Mouse (Mus musculus) gastrocnemius, postnatal 36 days (tissue): ENCODE results near the gene Npcd. TPM values are rescaled to one million over a fixed set of nuclear protein-coding genes. Genes with fewer than 3 reads are reported as not detected.

Experiments used
- DNase-seq, 2 experiments: peaks; one replicate each; pipeline ENCODE4 v3.0.0; 2022
- intact Hi-C: fragments of 180-260 bp; cut with DNase I; formaldehyde crosslinking; loops from one replicate; pipeline ENCODE4 v1.15.1; 2025
- long read RNA-seq, 2 experiments: library from polyadenylated mRNA; stranded (forward); transcript quantifications; one replicate each; pipeline ENCODE4 v2.0.0; 2021
- total RNA-seq, 2 experiments: library from RNA; stranded (reverse); gene quantifications; 2 replicates each; pipeline ENCODE4 v1.2.3; 2021

The Npcd gene
- under 1 TPM in 1 of 2 experiments, not detected in 1; 0.26 TPM for total RNA-seq
- long read RNA-seq, experiment 1, partial matches to known transcripts = 0 of 1 reads
- long read RNA-seq, experiment 1, other reads (novel, unspliced or antisense) = 1 of 1 reads
- long read RNA-seq, experiment 2 = 0 reads

DNA sequence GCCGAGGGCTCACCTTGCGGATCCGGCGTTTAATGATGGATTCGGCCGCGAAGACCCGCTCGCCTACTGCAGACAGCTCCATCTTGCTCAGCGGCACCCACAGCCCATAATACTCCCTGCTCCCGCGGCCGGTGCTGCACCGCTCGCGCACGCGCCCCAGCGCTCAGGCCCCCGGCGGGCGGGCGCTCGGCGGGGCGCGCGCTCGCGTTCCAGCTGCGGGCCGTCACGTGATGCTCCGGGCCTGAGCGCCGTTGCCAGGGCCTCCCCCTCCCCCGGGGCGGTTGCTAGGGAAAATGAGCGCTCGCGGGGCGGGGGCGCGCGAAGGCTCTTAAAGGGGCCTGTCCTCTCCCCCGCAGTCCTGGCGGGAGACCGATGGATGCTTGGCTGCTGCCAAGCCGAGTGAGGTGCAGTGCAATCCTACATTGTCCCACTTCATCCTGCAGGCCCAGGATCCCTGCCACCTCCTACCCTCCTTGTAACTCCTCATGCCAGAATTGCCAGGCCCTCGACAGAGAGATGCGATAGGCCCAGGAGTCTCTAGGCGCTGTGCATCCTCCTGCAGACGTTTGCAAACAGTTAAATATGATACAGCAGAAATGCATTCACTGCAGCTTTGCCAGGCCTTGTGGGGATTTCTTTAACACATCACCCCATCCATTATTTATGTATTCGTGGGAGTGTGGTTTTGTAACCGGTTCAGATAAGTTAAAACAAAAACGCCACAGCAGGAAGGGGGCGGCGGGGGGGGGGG lies at the start of gene Npcd, which contains the start of gene Cbx6:
Gene Npcd (minus strand): TSS at position 108 of the 751 bp plus-strand sequence.
Gene Cbx6 (minus strand): TSS at position 559 of the 751 bp plus-strand sequence.
- peak; percentile 92 to 97 for DNase-seq
- intact Hi-C loops = loop anchor here (5.0 kb wide), 1 partner anchor 93 kb away; no protein-coding TSS in a partner anchor

DNA sequence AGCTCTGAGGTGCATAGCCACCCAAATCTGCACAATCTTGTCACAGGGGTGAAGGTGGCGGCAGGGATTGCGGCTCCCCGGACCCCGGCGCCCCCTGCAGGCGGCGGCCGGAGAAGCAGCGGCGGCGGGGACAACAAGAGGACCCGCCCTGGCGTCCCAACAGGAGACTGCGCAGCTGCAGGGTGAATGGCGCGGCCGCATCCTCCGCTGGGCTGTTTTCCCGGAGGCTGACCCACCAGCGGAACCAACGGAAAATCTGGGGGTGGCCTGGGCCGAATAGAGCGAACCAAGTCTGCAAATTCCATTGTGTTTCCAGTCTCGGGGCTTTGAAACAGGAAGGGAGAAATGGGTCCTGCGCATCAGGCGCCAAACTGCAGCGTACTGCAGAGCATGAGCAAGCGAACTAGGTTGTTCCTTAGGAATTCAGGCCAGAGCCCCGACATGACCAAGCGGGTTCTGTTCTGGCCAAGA lies 49.4 kb upstream of the Npcd start:
- DNase-seq = peak; percentile 94 to 96
- intact Hi-C loops = loop anchor here (2.0 to 10.0 kb wide), 2 partner anchors 53 to 129 kb away; no protein-coding TSS in a partner anchor

DNA sequence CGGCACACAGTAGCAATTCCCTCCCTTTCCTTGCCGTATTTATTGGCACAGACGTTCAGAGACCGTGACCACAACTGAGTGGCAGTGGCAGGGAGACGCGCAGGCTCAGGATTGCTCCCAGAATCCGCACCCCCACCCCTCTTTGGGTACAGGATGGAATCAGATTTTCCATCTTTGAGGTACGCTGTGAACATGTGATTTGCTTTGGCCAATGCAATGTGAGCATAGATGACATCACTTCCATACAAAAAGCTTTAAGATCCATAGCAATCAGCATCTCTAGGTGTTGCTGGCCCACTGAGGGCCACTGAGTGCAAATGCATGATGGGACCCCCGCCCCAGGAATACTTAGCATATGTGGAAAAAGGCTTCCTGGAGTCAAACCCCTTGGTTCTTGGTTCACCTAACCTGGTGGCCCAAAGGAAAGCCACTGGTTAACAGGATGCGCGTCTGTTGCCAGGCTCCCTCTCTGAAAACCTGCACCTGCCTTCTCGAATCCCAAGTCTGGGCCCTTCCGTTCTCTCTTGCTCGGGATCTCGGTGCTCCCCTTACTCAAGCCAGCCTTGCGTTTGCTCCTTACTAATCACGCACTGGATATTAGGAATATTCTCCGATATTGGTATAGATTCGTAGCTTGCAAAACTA lies 48.7 kb upstream of the Npcd start:
- no peak for DNase-seq
- intact Hi-C loops = loop anchor here (2.0 to 10.0 kb wide), 2 partner anchors 52 to 128 kb away; no protein-coding TSS in a partner anchor

DNA sequence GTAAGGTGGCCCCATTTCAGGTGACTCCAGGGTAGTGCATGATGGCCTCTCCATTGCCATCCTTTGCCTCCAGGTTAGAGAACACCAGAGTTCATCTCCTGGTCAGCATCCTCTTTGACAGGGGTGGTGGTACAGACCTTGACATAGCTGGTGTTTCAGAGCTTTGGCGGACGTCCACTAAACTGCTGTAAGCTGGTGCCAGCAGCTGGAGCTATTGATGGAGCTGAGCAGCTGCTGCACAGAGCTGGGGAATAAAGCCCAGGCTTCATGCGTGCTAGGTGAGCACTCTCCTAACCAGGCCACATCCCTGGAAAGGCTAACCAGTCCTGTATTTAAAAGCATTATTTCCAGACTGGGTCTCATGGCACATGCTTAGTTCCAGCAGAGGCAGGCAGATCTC lies 46.4 kb upstream of the Npcd start:
- DNase-seq = no peak
- intact Hi-C loops = loop anchor here (10.0 kb wide), 1 partner anchor 126 kb away; no protein-coding TSS in a partner anchor

DNA sequence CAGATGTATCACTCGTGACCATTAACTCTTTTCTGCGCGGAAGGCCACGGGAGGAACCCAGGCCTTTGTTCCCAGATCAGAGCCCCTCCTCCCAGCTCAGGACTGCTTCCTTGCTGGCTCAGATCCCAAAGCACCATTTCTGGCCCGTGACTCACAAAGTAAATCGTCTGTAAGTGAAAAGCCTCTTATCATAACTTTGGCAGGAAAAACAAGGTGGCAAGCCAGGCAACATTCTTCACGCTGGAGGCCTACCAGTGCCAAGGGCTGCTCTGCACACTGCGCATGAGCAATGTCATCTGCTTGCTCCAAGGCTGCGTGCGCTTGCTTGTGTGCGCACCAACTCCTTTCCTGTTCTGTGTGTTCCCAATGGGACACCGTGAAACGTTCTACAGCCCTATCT lies 45.3 kb upstream of the Npcd start:
- intact Hi-C loops = no loop called here
- peak; percentile 60 to 69 for DNase-seq

DNA sequence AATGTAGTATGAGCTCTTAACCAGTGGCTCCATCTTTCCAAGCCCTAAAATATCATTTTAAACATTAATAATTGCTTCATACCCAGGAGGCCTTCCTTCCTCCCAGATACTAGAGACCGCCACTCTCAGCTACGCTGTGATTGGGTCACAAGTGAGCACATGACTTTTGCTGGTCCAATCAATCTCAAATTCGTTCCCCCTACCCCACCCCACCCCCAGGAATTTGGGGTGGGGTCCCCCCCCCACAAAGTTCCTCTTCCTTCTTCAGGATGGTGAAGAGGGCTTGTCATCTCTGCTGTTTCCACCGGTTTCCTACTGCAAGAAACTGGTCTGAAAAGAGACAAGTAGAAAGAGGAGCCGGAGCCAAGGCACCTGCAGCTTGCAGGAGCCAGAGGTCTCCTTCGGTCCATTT lies 44.7 kb upstream of the Npcd start:
- peak in 1 of 2 experiments; percentile 12 for DNase-seq
- intact Hi-C loops = no loop called here

DNA sequence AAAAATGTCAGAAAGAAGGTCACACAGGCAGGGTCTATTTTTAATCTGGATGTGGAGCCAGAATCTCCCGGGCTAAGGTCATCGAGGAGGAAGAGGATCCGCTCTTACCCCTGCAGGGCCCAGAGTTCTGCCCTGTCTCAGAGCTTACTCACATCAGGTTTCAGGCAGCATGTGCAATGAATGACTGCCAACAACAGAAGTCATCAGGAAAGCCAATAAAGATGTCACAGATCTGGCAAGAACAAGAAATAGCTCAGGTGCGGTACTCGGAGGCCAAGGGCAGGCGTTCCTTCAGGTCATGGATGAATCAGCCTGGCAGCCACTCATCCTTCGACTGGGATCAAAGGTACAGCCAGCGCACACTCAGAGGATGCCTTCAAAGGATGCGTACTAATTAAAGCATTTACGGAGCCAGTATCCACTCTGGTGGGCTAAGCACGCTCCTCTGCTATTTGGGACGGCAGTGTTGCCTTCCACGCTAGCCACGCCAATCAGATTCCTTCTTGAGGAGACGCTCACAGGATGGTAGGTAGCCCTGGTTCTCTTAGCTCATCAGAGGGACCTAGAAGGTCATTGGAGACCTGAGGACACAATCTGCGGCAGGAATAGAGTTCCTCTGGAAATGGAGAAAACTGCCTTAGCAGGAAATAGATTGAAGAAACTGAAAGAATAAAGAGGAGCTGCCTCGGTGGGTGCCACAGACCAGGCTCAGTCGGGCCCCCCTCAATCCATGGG lies 41.4 kb upstream of the Npcd start:
- no peak for DNase-seq
- intact Hi-C loops = no loop called here

DNA sequence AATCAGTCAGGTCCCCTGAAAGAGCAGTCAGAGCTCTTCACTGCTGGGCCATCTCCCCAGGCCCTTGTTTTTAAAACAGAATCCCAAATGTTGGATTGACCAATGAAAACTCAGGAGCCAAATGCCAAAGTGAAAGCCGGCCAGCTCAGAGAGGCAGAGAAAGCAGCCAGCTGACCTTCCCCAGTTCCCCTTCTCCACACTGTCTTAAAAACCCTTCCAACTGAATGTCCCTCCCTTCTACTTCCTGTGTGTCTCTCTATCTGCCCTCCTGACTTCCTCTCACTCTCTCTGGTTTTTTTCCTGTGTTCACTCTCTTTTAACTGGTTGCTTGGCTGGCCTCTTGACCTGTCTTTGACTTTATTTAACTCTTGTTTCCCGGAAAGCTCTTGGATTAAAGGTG lies 40.0 kb upstream of the Npcd start:
- DNase-seq = no peak
- intact Hi-C loops = no loop called here

DNA sequence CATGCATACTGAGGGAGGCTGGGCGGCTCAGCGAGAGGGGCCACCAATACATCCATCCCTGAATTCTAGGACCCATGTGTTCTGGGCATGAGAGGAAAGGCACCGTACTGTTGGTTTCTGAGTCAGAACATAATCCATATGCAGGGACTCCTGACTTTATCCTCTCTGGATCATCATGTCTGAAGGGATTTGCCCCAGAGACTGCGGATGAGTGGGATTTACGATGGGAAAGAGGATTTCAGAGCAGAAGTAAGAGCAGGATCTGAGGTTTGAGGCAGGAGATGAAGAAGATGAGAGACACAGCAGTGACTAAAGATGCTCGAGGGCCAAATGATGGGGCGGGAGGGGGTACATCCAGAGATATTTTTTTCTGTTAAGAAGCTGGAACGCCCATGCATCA lies 39.5 kb upstream of the Npcd start:
- intact Hi-C loops = no loop called here
- no peak for DNase-seq

DNA sequence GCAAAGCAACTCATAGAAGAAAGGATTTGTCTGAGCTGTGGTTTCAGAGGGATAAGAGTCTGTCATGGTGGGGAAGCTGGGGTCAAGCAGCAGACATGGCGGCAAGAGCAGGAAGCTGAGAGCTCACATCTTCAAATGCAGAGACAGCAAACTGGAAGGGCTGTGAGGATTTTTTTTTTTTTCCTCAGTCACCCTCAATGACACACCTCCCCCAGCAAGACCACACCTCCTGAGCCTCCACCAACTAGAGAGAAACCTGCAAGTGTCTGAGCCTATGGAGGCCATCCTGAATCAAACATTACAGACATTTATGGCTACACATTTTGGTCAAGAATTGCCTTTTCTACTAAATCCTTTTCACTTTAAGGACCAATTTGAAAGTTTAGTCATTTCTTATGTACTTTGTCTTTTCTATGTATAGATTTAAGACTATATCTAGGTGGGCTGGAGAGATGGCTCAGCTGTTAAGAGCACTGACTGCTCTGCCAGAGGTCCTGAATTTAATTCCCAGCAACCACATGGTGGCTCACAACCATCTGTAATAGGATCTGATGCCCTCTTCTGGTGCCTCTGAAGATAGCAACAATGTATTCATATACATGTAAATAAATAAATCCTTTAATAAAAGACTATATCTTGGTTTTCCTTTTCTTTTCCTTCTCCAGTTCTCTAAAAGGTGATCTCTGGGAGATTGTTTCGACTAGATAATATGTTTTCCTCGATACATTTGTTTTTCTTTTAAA lies 33.4 kb upstream of the Npcd start:
- intact Hi-C loops = no loop called here
- DNase-seq = no peak

DNA sequence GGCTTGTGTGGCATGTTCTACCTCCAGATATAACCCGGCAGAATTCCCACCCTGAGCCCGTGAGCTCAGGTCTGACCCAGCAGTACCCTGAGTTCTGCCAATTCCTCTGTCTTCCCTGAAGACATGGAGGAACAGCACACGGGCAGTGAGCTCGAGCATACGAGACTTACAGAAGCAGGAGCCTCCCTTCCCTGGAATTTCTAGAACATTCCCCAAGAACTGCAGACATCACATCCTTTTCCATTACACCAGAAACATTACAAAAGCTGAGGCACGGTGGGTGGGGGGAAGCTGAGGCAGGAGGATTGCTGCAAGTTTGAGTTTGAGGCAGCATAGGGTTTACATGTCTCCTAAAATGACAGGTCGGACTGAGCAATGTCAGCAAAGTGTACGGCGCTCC lies 25.8 kb upstream of the Npcd start:
- no peak for DNase-seq
- intact Hi-C loops = no loop called here

DNA sequence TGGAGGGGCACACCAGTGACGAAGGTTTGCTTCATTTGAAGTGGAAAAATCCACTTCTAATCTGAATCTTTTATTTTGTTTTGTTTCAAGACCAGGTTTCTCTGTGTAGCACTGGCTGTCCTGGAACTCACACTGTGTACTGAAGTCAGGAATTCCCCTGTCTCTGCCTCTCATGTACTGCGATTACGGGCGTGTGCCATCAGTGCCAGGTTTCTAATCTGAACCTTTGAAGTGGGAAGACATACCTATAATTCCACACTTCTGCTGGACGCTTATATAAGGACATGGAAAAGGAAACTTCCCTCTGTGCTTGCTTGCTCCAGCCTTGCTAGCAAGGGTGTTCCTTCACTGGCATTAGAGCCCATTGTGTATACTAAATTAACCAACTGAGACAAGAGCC lies 24.9 kb upstream of the Npcd start:
- intact Hi-C loops = no loop called here

DNA sequence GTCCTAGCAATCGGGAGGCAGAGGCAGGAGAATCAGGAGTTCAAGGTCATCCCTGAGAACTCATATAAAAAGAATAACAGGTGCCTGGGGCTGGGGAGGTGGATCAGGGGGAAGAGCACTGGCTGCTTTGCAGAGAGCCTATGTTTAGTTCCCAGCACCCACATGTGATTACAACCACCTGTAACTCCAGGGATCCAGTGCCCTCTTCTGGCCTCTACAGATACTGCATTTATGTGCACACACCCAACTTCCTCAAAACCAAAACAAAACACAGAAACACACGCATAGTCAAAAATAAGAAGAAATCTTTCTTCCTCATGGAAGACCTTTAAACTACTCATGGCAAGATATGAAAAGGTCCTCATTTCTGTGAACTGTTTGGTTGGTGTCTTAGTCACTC lies 16.1 kb upstream of the Npcd start:
- intact Hi-C loops = no loop called here
- DNase-seq = no peak

More for the DNA sequence above, 24.9 kb upstream of the Npcd start:
- no peak for DNase-seq

DNA sequence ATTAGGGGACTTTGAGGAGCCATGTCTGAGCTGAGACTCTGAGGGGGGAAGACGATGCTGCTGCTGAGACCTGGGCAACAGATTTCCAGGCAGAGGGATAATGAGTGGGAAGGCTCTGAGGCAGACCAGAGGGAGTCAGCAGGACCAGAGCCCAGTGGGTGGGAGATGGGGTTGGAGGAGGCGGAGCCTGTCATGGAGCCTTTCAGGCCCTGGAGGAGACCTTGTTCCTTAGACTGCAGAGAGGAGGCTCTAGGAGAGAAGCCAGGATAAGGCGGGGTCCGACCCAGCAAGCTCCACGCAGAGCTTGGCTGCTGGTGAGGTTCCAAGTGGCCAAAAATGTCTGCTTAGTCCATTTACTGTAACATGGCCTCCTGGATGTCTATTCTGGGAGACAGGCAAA lies 13.1 kb upstream of the Npcd start:
- intact Hi-C loops = no loop called here
- peak; percentile 50 to 64 for DNase-seq

DNA sequence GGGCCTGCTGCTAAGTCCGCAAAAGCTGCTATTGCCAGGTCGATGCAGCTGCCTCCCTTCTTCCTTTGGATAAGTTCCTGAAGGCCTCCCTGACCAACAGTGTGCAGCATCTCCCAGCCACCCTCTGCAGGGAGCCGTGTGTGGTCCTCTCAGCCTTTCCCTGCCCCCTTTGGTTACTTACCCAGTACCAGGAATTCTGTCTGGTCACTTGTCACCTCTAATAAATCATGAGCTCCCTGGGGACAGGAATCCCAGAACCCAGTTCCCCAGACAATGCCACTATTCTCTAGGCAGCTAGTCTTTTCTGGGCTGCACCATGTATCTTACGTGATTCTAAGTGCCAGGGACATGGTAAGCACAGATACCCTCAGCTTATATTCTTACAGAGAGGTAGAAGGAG lies 11.9 kb upstream of the Npcd start:
- DNase-seq = no peak
- intact Hi-C loops = no loop called here

DNA sequence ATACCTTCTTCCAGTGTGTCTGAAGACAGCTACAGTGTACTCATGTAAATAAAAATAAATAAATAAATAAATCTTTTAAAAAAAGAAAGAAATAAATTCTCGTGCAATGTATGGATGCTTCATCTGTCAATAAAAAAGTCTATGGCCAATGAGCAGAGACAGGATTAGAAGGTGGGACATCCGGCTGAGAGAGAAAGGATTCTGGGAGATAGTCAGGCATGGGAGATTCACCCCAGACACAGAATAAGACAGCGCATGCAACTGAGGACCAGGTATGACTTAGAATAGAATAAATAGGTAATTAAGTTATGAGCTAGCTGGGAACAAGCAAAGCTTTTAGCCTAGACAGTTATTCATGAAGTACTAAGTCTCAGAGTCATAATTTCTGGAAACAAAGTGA lies 8.9 kb upstream of the Npcd start:
- intact Hi-C loops = no loop called here

DNA sequence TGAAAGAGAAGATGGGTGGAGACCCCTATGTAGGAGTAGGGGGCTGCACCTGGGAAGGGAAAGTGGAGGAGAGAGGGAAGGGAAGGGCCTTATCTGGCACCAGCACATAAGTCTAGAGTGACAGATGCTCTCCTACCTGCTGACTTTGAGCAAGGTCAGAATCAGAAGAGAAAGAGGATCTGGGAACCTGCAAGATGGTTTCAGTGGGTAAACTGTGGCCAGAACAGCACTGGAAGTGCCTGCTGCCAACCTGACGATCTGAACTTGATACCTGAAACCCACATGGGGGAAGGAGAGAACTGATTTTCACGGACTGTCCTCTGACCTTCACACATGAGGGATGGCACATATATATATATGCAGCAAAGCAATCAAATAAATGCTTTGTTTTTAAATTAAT lies 6.2 kb upstream of the Npcd start:
- intact Hi-C loops = no loop called here

More for the DNA sequence above, 8.9 kb upstream of the Npcd start:
- DNase-seq = no peak

DNA sequence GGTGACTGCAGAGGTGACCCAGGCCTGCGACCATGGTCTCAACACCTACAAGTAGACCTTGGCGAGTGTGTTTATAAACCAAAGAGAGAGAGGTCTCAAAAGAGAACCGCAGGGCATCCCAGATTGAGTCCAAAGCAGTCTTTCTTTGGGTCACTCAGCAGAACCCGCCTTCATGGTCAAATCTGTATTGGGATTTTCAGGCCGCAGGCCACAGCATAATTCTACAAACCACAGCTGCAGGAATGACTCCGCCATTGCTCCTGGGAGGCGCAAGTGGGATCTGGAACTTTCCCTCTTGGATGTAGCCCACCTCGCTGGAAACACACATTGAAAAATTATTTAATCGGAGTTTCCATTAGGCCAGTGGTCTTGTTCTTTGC lies 834 bp upstream of the Npcd start:
- intact Hi-C loops = loop anchor here (5.0 kb wide), 1 partner anchor 92 kb away; no protein-coding TSS in a partner anchor
- DNase-seq = no peak

More for the DNA sequence above, 6.2 kb upstream of the Npcd start:
- no peak for DNase-seq

DNA sequence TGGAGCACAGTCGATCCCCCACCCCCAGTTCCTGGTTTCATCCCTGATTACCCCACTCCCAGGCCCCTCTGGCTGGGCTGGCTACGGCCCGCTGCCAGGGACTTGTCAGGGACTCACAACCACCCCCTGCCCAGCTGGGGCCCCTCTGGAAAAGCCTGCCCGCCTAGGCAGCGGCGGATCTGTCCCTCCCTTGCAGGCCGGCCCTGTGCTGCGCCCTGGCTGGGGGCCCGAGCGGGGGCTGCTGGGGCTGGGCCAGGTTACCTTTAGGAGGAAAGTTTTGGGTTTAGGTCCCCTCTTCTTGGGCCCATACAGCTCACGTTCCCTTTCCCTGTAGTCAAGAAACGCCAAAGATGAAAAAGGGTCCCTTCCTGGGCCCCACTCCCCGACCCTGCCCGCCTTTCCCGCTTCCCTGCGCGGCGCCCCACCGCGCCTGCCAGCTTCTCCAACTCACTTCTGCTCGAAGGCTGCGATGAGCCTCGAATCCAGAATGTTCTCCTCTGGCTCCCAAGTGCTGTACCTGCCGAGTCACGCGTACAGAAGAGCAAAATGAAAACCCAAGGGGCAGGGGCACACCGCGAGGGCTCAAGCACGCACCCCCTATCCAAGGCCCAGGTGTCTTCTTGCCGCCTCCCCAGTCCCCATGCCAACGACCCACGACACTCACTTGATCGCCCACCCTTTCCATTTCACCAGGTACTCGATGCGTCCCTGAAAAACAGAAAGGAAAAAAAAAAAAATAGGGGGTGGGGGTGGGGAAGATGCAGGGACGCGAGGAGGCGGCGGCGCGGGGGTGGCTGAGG lies 586 bp downstream of the Npcd start:
- DNase-seq = peak; percentile 22 to 28
- intact Hi-C loops = loop anchor here (5.0 kb wide), 1 partner anchor 94 kb away; no protein-coding TSS in a partner anchor
